Mouse (Mus musculus) heart, embryonic 10.5 days (tissue): Measurements from ENCODE around the gene Kif17. TPM values are rescaled to one million over a fixed set of nuclear protein-coding genes. Genes with fewer than 3 reads are reported as not detected.

ENCODE experiments used
- DNase-seq: peaks from one replicate; pipeline ENCODE4 v3.0.0-alpha.2; 2017; ENCODE audit warnings: low spot score
- H3K27ac ChIP-seq: fragments of 300-500 bp; sonication (generic); 2 replicates; pipeline ENCODE4 v1.5.1; 2016; ENCODE audit warnings: mild to moderate bottlenecking
- H3K27me3 ChIP-seq: fragments of 300-500 bp; sonication (generic); 2 replicates; pipeline ENCODE4 v1.6.1; 2016; ENCODE audit warnings: mild to moderate bottlenecking; ENCODE audit not compliant: poor library complexity, insufficient read depth, severe bottlenecking
- H3K36me3 ChIP-seq: fragments of 300-500 bp; sonication (generic); 2 replicates; pipeline ENCODE4 v1.6.1; 2016; ENCODE audit warnings: mild to moderate bottlenecking, moderate library complexity
- H3K4me1 ChIP-seq: fragments of 300-500 bp; sonication (generic); 2 replicates; pipeline ENCODE4 v1.6.1; 2016; ENCODE audit warnings: mild to moderate bottlenecking
- H3K4me3 ChIP-seq: fragments of 300-500 bp; sonication (generic); 2 replicates; pipeline ENCODE4 v1.5.1; 2016; ENCODE audit warnings: mild to moderate bottlenecking, moderate library complexity
- H3K9me3 ChIP-seq: fragments of 300-500 bp; sonication (generic); 2 replicates; pipeline ENCODE4 v1.6.1; 2016; ENCODE audit warnings: mild to moderate bottlenecking, moderate library complexity
- WGBS: fragments of 180-500 bp; shearing (Covaris S2); methylation state at CpG from one replicate; pipeline ENCODE4 v1.1.7; 2016; 5-methylcytosine and 5-hydroxymethylcytosine counted together
- polyA plus RNA-seq: library from polyadenylated mRNA; unstranded; fragments of >200 nt; fragmentation: Nextera tagmentation; extraction: Ambion mirVana; gene quantifications from 2 replicates; pipeline ENCODE4 v1.2.1, GENCODE M21; 2016

The Kif17 gene
- polyA plus RNA-seq, 1 experiment from 2014 or later = 0.64 TPM

- 78% methylated on average over 5 of the region's 5 CpGs for WGBS
Measured at GRCm38 (mm10) chr4:138221406-138221805, 28.8 kb upstream of the Kif17 start.

GRCm38 (mm10) chr4:138222396-138222795 is 27.8 kb upstream of the Kif17 start:
- Histone ChIP-seq H3K4me1 (peaks cover 20% of the 10 kb centered on the region), H3K36me3 (peaks cover 56% of the 10 kb centered on the region), H3K9me3 (no peaks in the 10 kb centered on the region), H3K4me3 (no peak overlapping the region), H3K27me3 (no peaks in the 10 kb centered on the region), H3K27ac (no peak overlapping the region)
- DNase-seq = no peak
- WGBS = 84% methylated on average over 5 of the region's 5 CpGs

More at GRCm38 (mm10) chr4:138221406-138221805, 28.8 kb upstream of the Kif17 start:
- no peak for DNase-seq
- Histone ChIP-seq H3K4me1 (peaks cover 20% of the 10 kb centered on the region), H3K4me3 (no peak overlapping the region), H3K27ac (no peak overlapping the region), H3K9me3 (no peaks in the 10 kb centered on the region), H3K27me3 (no peaks in the 10 kb centered on the region), H3K36me3 (peaks cover 47% of the 10 kb centered on the region)

- H3K27ac ChIP-seq = no peak overlapping the region
- no peak overlapping the region for H3K4me3 ChIP-seq
- peaks cover 68% of the 10 kb centered on the region for H3K36me3 ChIP-seq
- WGBS = 90% methylated on average over 10 of the region's 10 CpGs
- H3K9me3 ChIP-seq = no peaks in the 10 kb centered on the region
- H3K27me3 ChIP-seq = no peaks in the 10 kb centered on the region
- DNase-seq = no peak
- H3K4me1 ChIP-seq = peaks cover 13% of the 10 kb centered on the region; the same call in 1 of the 2 replicates
Measured at GRCm38 (mm10) chr4:138223623-138224022, 26.6 kb upstream of the Kif17 start.

- Histone ChIP-seq H3K27ac (no peak overlapping the region), H3K36me3 (peaks cover 53% of the 10 kb centered on the region), H3K4me1 (peaks cover 30% of the 10 kb centered on the region), H3K4me3 (no peak overlapping the region), H3K9me3 (no peaks in the 10 kb centered on the region), H3K27me3 (peaks cover 32% of the 10 kb centered on the region)
- 63% methylated on average over 27 of the region's 27 CpGs for WGBS
- no peak for DNase-seq
Measured at GRCm38 (mm10) chr4:138246756-138247665, 3.2 kb upstream of the Kif17 start.

GRCm38 (mm10) chr4:138251819-138252218 is 1.6 kb downstream of the Kif17 start:
- H3K27ac ChIP-seq = peak overlapping the region; percentile 6
- DNase-seq = no peak
- H3K27me3 ChIP-seq = peaks cover 80% of the 10 kb centered on the region
- H3K9me3 ChIP-seq = no peaks in the 10 kb centered on the region
- under 1% methylated on average over 14 of the region's 14 CpGs for WGBS
- H3K4me3 ChIP-seq = peak overlapping the region; percentile 71
- peaks cover 41% of the 10 kb centered on the region for H3K4me1 ChIP-seq
- peaks cover 6% of the 10 kb centered on the region; the same call in 1 of the 2 replicates for H3K36me3 ChIP-seq

- peaks cover 84% of the 10 kb centered on the region for H3K27me3 ChIP-seq
- H3K4me3 ChIP-seq = peak overlapping the region; percentile 71
- H3K36me3 ChIP-seq = peaks cover 3% of the 10 kb centered on the region; the same call in 1 of the 2 replicates
- peak overlapping the region; percentile 6 for H3K27ac ChIP-seq
- H3K9me3 ChIP-seq = no peaks in the 10 kb centered on the region
- WGBS = 19% methylated on average over 5 of the region's 5 CpGs
- DNase-seq = no peak
- H3K4me1 ChIP-seq = peaks cover 41% of the 10 kb centered on the region
Measured at GRCm38 (mm10) chr4:138252231-138252630, 2.0 kb downstream of the Kif17 start.

GRCm38 (mm10) chr4:138257116-138257687 is 7.0 kb downstream of the Kif17 start:
- H3K27ac ChIP-seq = no peak overlapping the region
- DNase-seq = no peak
- H3K4me1 ChIP-seq = peaks cover 14% of the 10 kb centered on the region
- peaks cover 93% of the 10 kb centered on the region for H3K27me3 ChIP-seq
- WGBS = 79% methylated on average over 22 of the region's 22 CpGs
- no peaks in the 10 kb centered on the region for H3K36me3 ChIP-seq
- H3K4me3 ChIP-seq = no peak overlapping the region
- no peaks in the 10 kb centered on the region for H3K9me3 ChIP-seq

- Histone ChIP-seq H3K27me3 (peaks cover 92% of the 10 kb centered on the region), H3K9me3 (no peaks in the 10 kb centered on the region), H3K4me3 (no peak overlapping the region), H3K36me3 (no peaks in the 10 kb centered on the region), H3K27ac (no peak overlapping the region), H3K4me1 (peaks cover 13% of the 10 kb centered on the region; the same call in 1 of the 2 replicates)
- WGBS = 70% methylated on average over 7 of the region's 7 CpGs
- no peak for DNase-seq
Measured at GRCm38 (mm10) chr4:138258663-138259062, 8.4 kb downstream of the Kif17 start.

GRCm38 (mm10) chr4:138259482-138259881 is 9.2 kb downstream of the Kif17 start:
- Histone ChIP-seq H3K27ac (no peak overlapping the region), H3K4me1 (peaks cover 18% of the 10 kb centered on the region; the same call in 1 of the 2 replicates), H3K4me3 (no peak overlapping the region), H3K36me3 (no peaks in the 10 kb centered on the region), H3K27me3 (peaks cover 91% of the 10 kb centered on the region), H3K9me3 (no peaks in the 10 kb centered on the region)
- 71% methylated on average over 5 of the region's 5 CpGs for WGBS
- no peak for DNase-seq

- H3K27me3 ChIP-seq = peaks cover 76% of the 10 kb centered on the region
- H3K4me1 ChIP-seq = peaks cover 18% of the 10 kb centered on the region; the same call in 1 of the 2 replicates
- peak overlapping the region; percentile 86 for H3K4me3 ChIP-seq
- H3K9me3 ChIP-seq = no peaks in the 10 kb centered on the region
- H3K36me3 ChIP-seq = no peaks in the 10 kb centered on the region
- H3K27ac ChIP-seq = peak overlapping the region; percentile 68
- WGBS = under 1% methylated on average over 64 of the region's 78 CpGs
- peak; percentile 94 for DNase-seq
Measured at GRCm38 (mm10) chr4:138261843-138262681, 11.8 kb downstream of the Kif17 start.

- 0 out of 2 replicates have a peak, but pooled peaks cover 3% of the 10 kb centered on the region for H3K9me3 ChIP-seq
- peaks cover 52% of the 10 kb centered on the region for H3K27me3 ChIP-seq
- no peak overlapping the region for H3K4me3 ChIP-seq
- WGBS = 83% methylated on average over 10 of the region's 10 CpGs
- DNase-seq = no peak
- no peaks in the 10 kb centered on the region for H3K36me3 ChIP-seq
- H3K27ac ChIP-seq = no peak overlapping the region
- H3K4me1 ChIP-seq = peaks cover 15% of the 10 kb centered on the region; the same call in 1 of the 2 replicates
Measured at GRCm38 (mm10) chr4:138267869-138268268, 17.6 kb downstream of the Kif17 start.
